Mouse (Mus musculus) cerebellum, adult 2 months (tissue): ENCODE measurements at regions not wholly inside any gene's neighbourhood (a gene's known extent, or its start where the extent isn't known, plus 50 kb on each side); places are given as distances from the start of the nearest gene placed in this dataset.

Experiments
- CTCF ChIP-seq: fragments of 200-500 bp; IDR thresholded peaks from 2 replicates; pipeline ENCODE4 v1.5.1; 2011; ENCODE audit warnings: low read depth, mild to moderate bottlenecking, control low read depth, low read length, moderate library complexity, borderline replicate concordance; ENCODE audit not compliant: insufficient read depth
- POLR2A ChIP-seq: fragments of 200-500 bp; IDR thresholded peaks from 2 replicates; pipeline ENCODE4 v1.6.1; 2011; ENCODE audit warnings: low read length, control low read depth, borderline replicate concordance; ENCODE audit not compliant: insufficient read depth

GRCm38 (mm10) chr12:86823855-86824589, 60.6 kb downstream of the Irf2bpl start:
- TF ChIP-seq CTCF (no peak), POLR2A (no peak)
